ENCODE assay signal across 8 mouse cellular contexts in genomic region chr7:28311151-28311925, GRCm38 (mm10). TPM values are rescaled to one million over a fixed set of nuclear protein-coding genes. Genes with fewer than 3 reads are reported as not detected.
A peak's percentile ranks its signal among the peaks of the same experiment; 100 is the strongest.
DNase-seq lines count a peak whose midpoint lies in the region; ATAC-seq and TF ChIP-seq lines count a peak whose summit lies in the region.

No protein-coding gene starts in this region.

- 8% methylated on average over 30 of the region's 35 CpGs for WGBS in embryonic facial prominence, embryonic 14.5 days
- WGBS in intestine, postnatal 0 days = 5% methylated on average over 35 of the region's 35 CpGs
- WGBS in midbrain, embryonic 16.5 days = 6% methylated on average over 35 of the region's 35 CpGs

- intact Hi-C loops in gastrocnemius, postnatal 14 days (cut with DNase I; ENCODE audit: low total_unique reads) = no loop called here

- peaks cover 64% of the 10 kb centered on the region for H3K36me3 ChIP-seq in embryonic facial prominence, embryonic 14.5 days (ENCODE audit: control insufficient read depth, insufficient read depth, low read length)
- peaks cover 57% of the 10 kb centered on the region for H3K36me3 ChIP-seq in intestine, postnatal 0 days (ENCODE audit: control insufficient read depth, insufficient read depth)
- peaks cover 34% of the 10 kb centered on the region for H3K36me3 ChIP-seq in midbrain, embryonic 16.5 days (ENCODE audit: control insufficient read depth, insufficient read depth, low read length)

- H3K9ac ChIP-seq in embryonic facial prominence, embryonic 14.5 days (ENCODE audit: low read depth, low read length) = peak overlapping the region; percentile 93
- peak overlapping the region; percentile 82 for H3K9ac ChIP-seq in intestine, postnatal 0 days (ENCODE audit: low read depth, low read length)
- peak overlapping the region; percentile 90 for H3K9ac ChIP-seq in midbrain, embryonic 16.5 days (ENCODE audit: low read depth, low read length)

- peak overlapping the region; percentile 92 for H3K4me3 ChIP-seq in embryonic facial prominence, embryonic 14.5 days (ENCODE audit: low read depth, low read length)
- H3K4me3 ChIP-seq in intestine, postnatal 0 days (ENCODE audit: low read depth, low read length) = peak overlapping the region; percentile 91
- H3K4me3 ChIP-seq in midbrain, embryonic 16.5 days (ENCODE audit: low read depth, low read length) = peak overlapping the region; percentile 87

- TF ChIP-seq CTCF in intestine, postnatal 0 days (IDR thresholded peaks at IDR 0.05; ENCODE audit: low read depth) = no peak

- H3K27me3 ChIP-seq in embryonic facial prominence, embryonic 14.5 days (replicated peaks; ENCODE audit: control insufficient read depth, insufficient read depth, low read length) = no peaks in the 10 kb centered on the region
- H3K27me3 ChIP-seq in intestine, postnatal 0 days (replicated peaks; ENCODE audit: control insufficient read depth, insufficient read depth, low read length) = no peaks in the 10 kb centered on the region
- no peaks in the 10 kb centered on the region for H3K27me3 ChIP-seq in midbrain, embryonic 16.5 days (ENCODE audit: control insufficient read depth, insufficient read depth, low read depth, low read length)

- ATAC-seq in embryonic facial prominence, embryonic 14.5 days (ENCODE audit: low read depth) = peak; percentile 56
- ATAC-seq in intestine, postnatal 0 days = peak; percentile 70
- peak; percentile 61; the same call in 1 of the 2 replicates for ATAC-seq in midbrain, embryonic 16.5 days

- peaks cover 7% of the 10 kb centered on the region; the same call in 1 of the 2 replicates for H3K4me1 ChIP-seq in embryonic facial prominence, embryonic 14.5 days (ENCODE audit: control insufficient read depth, insufficient read depth, low read length)
- H3K4me1 ChIP-seq in intestine, postnatal 0 days (replicated peaks; ENCODE audit: control insufficient read depth, insufficient read depth, low read length) = no peaks in the 10 kb centered on the region; the same call in 1 of the 2 replicates
- peaks cover 9% of the 10 kb centered on the region for H3K4me1 ChIP-seq in midbrain, embryonic 16.5 days (ENCODE audit: control insufficient read depth, insufficient read depth, low read length)

- H3K9me3 ChIP-seq in embryonic facial prominence, embryonic 14.5 days (ENCODE audit: control insufficient read depth, low read length) = no peaks in the 10 kb centered on the region
- H3K9me3 ChIP-seq in intestine, postnatal 0 days (ENCODE audit: control insufficient read depth) = no peaks in the 10 kb centered on the region
- no peaks in the 10 kb centered on the region for H3K9me3 ChIP-seq in midbrain, embryonic 16.5 days (replicated peaks; ENCODE audit: control insufficient read depth, low read length, poor library complexity, severe bottlenecking)

- H3K27ac ChIP-seq in embryonic facial prominence, embryonic 14.5 days (replicated peaks; ENCODE audit: low read depth, low read length) = peak overlapping the region; percentile 63; the same call in 1 of the 2 replicates
- H3K27ac ChIP-seq in intestine, postnatal 0 days (ENCODE audit: low read depth, low read length) = peak overlapping the region; percentile 66
- peak overlapping the region; percentile 82 for H3K27ac ChIP-seq in midbrain, embryonic 16.5 days (ENCODE audit: low read length)

- peak; percentile 21 for DNase-seq in gastrocnemius, postnatal 25 days
- no peak for DNase-seq in gastrocnemius, postnatal 14 days
- DNase-seq in CD4-positive helper T cell, adult 2 months (ENCODE audit: low read depth, low spot score) = peak; percentile 18
- DNase-seq in embryonic facial prominence, embryonic 14.5 days (ENCODE audit: low spot score) = peak; percentile 21
- DNase-seq in right cerebral cortex, postnatal 10 days (ENCODE audit: low spot score in 2 of 2) = no peak
- DNase-seq in right cerebral cortex, postnatal 14 days = no peak

- H3K4me2 ChIP-seq in embryonic facial prominence, embryonic 14.5 days (ENCODE audit: low read depth, low read length) = peak overlapping the region; percentile 87
- peak overlapping the region; percentile 92 for H3K4me2 ChIP-seq in intestine, postnatal 0 days (replicated peaks; ENCODE audit: low read depth)
- peak overlapping the region; percentile 94 for H3K4me2 ChIP-seq in midbrain, embryonic 16.5 days (ENCODE audit: low read length)

RNA-seq across cellular contexts. Expression of gene Timm50, which starts 0.5 kb away (rescaled TPM):
- total RNA-seq in gastrocnemius, postnatal 25 days (2021) = 10 to 100 TPM; 41.8 to 43.9 TPM
- 10 to 100 TPM; 38.2 to 39.4 TPM for total RNA-seq in gastrocnemius, postnatal 14 days (2021)
- 124 and 134 TPM in 2 replicates for polyA plus RNA-seq in embryonic facial prominence, embryonic 14.5 days (2014; fragmentation: Nextera tagmentation; extraction: Ambion mirVana)
- 68.8 and 69.7 TPM in 2 replicates for polyA plus RNA-seq in intestine, postnatal 0 days (2015; fragmentation: Nextera tagmentation; extraction: Ambion mirVana)
- 119 and 123 TPM in 2 replicates for polyA plus RNA-seq in midbrain, embryonic 16.5 days (2015; fragmentation: Nextera tagmentation; extraction: Ambion mirVana)

RNA-seq across cellular contexts. Expression of gene Dll3, which starts 9.3 kb away (rescaled TPM):
- not detected for total RNA-seq in gastrocnemius, postnatal 25 days (2021)
- total RNA-seq in gastrocnemius, postnatal 14 days (2021) = not detected
- 0.90 and 2.1 TPM in 2 replicates for polyA plus RNA-seq in embryonic facial prominence, embryonic 14.5 days (2014; fragmentation: Nextera tagmentation; extraction: Ambion mirVana)
- polyA plus RNA-seq in intestine, postnatal 0 days (2015; fragmentation: Nextera tagmentation; extraction: Ambion mirVana) = 0.90 and 0.95 TPM in 2 replicates
- 16.3 and 16.5 TPM in 2 replicates for polyA plus RNA-seq in midbrain, embryonic 16.5 days (2015; fragmentation: Nextera tagmentation; extraction: Ambion mirVana)

RNA-seq across cellular contexts. Expression of gene Selenov, which starts 20.4 kb away (rescaled TPM):
- not detected for total RNA-seq in gastrocnemius, postnatal 25 days (2021)
- not detected for total RNA-seq in gastrocnemius, postnatal 14 days (2021)
- polyA plus RNA-seq in embryonic facial prominence, embryonic 14.5 days (2014; fragmentation: Nextera tagmentation; extraction: Ambion mirVana) = 0.42 TPM in 1 of 2 replicates, not detected in the other
- 0.24 TPM in 1 of 2 replicates, not detected in the other for polyA plus RNA-seq in intestine, postnatal 0 days (2015; fragmentation: Nextera tagmentation; extraction: Ambion mirVana)
- polyA plus RNA-seq in midbrain, embryonic 16.5 days (2015; fragmentation: Nextera tagmentation; extraction: Ambion mirVana) = 1.2 TPM in 2 replicates

RNA-seq across cellular contexts. Expression of gene Supt5, which starts 27.2 kb away (rescaled TPM):
- total RNA-seq in gastrocnemius, postnatal 25 days (2021) = 10 to 100 TPM; 52.8 to 54.3 TPM
- 10 to 100 TPM; 60.0 to 60.1 TPM for total RNA-seq in gastrocnemius, postnatal 14 days (2021)
- polyA plus RNA-seq in embryonic facial prominence, embryonic 14.5 days (2014; fragmentation: Nextera tagmentation; extraction: Ambion mirVana) = 70.5 and 82.3 TPM in 2 replicates
- polyA plus RNA-seq in intestine, postnatal 0 days (2015; fragmentation: Nextera tagmentation; extraction: Ambion mirVana) = 32.5 and 34.6 TPM in 2 replicates
- polyA plus RNA-seq in midbrain, embryonic 16.5 days (2015; fragmentation: Nextera tagmentation; extraction: Ambion mirVana) = 108 and 111 TPM in 2 replicates

RNA-seq across cellular contexts. Expression of gene Eid2b, which starts 33.8 kb away (rescaled TPM):
- 1 to 10 TPM; 4.0 to 4.8 TPM for total RNA-seq in gastrocnemius, postnatal 25 days (2021)
- total RNA-seq in gastrocnemius, postnatal 14 days (2021) = 1 to 10 TPM; 5.6 to 5.9 TPM
- polyA plus RNA-seq in embryonic facial prominence, embryonic 14.5 days (2014; fragmentation: Nextera tagmentation; extraction: Ambion mirVana) = 13.4 TPM in 2 replicates
- 6.8 and 7.0 TPM in 2 replicates for polyA plus RNA-seq in intestine, postnatal 0 days (2015; fragmentation: Nextera tagmentation; extraction: Ambion mirVana)
- 44.2 and 44.8 TPM in 2 replicates for polyA plus RNA-seq in midbrain, embryonic 16.5 days (2015; fragmentation: Nextera tagmentation; extraction: Ambion mirVana)

Comparison
In these comparisons a context has a peak if more than half of its experiments do, and no peak if none do; other contexts are left out.
1. DNase-seq: peak in gastrocnemius, postnatal 25 days (single experiment), CD4-positive helper T cell, adult 2 months (single experiment) and embryonic facial prominence, embryonic 14.5 days (single experiment); none in gastrocnemius, postnatal 14 days (single experiment), right cerebral cortex, postnatal 10 days (0 of 2) and right cerebral cortex, postnatal 14 days (single experiment).
2. Peak in every context shown above with its lines, with median percentiles within 50 percentile points of each other: ATAC-seq, H3K27ac ChIP-seq, H3K4me2 ChIP-seq, H3K4me3 ChIP-seq and H3K9ac ChIP-seq.